Mouse (Mus musculus) liver, embryonic 15.5 days (tissue): ENCODE data around the gene Rangap1. TPM values are rescaled to one million over a fixed set of nuclear protein-coding genes. Genes with fewer than 3 reads are reported as not detected.
A peak's percentile ranks its signal among the peaks of the same experiment; 100 is the strongest.
"Not testable (repeated sequence)": the region's sequence is repeated elsewhere in the genome, so short reads cannot be mapped to it uniquely, and the experiment has no call there.

Source experiments
- ATAC-seq: fragments of 200-750 bp; cut with Nextera tagmentation; 2 replicates; pipeline ENCODE4 v1.8.0; 2017; ENCODE audit warnings: moderate number of reproducible peaks, mild to moderate bottlenecking, moderate library complexity; ENCODE audit not compliant: insufficient read depth
- H3K27ac ChIP-seq: fragments of 300-500 bp; sonication (generic); replicated peaks from 2 replicates; pipeline ENCODE4 v1.5.1; 2015; ENCODE audit warnings: mild to moderate bottlenecking, inconsistent platforms
- H3K27me3 ChIP-seq: fragments of 300-500 bp; sonication (generic); 2 replicates; pipeline ENCODE4 v1.6.1; 2015; ENCODE audit warnings: mild to moderate bottlenecking, inconsistent platforms
- H3K36me3 ChIP-seq: fragments of 300-500 bp; sonication (generic); replicated peaks from 2 replicates; pipeline ENCODE4 v1.6.1; 2015; ENCODE audit warnings: moderate library complexity, mild to moderate bottlenecking, inconsistent platforms
- H3K4me1 ChIP-seq: fragments of 300-500 bp; sonication (generic); replicated peaks from 2 replicates; pipeline ENCODE4 v1.6.1; 2015; ENCODE audit warnings: inconsistent platforms
- H3K4me2 ChIP-seq: fragments of 300-500 bp; sonication (generic); 2 replicates; pipeline ENCODE4 v1.6.1; 2015; ENCODE audit warnings: moderate library complexity, mild to moderate bottlenecking, inconsistent platforms
- H3K4me3 ChIP-seq: fragments of 300-500 bp; sonication (generic); replicated peaks from 2 replicates; pipeline ENCODE4 v1.5.1; 2015; ENCODE audit warnings: mild to moderate bottlenecking, inconsistent platforms
- H3K9ac ChIP-seq: fragments of 300-500 bp; sonication (generic); 2 replicates; pipeline ENCODE4 v1.6.1; 2015; ENCODE audit warnings: moderate library complexity, mild to moderate bottlenecking, inconsistent platforms
- H3K9me3 ChIP-seq: fragments of 300-500 bp; sonication (generic); replicated peaks from 2 replicates; pipeline ENCODE4 v1.6.1; 2016; ENCODE audit warnings: inconsistent platforms
- WGBS: fragments of 180-500 bp; shearing (Covaris S2); methylation state at CpG from one replicate; pipeline ENCODE4 v1.1.7; 2015; ENCODE audit warnings: mixed read lengths; ENCODE audit not compliant: insufficient replicate concordance; 5-methylcytosine and 5-hydroxymethylcytosine counted together
- polyA plus RNA-seq: library from polyadenylated mRNA; unstranded; fragments of >200 nt; fragmentation: Nextera tagmentation; extraction: Ambion mirVana; gene quantifications from 2 replicates; pipeline ENCODE4 v1.2.1, GENCODE M21; 2015

Rangap1 gene
- polyA plus RNA-seq, 1 experiment from 2014 or later: 71.7 TPM

DNA sequence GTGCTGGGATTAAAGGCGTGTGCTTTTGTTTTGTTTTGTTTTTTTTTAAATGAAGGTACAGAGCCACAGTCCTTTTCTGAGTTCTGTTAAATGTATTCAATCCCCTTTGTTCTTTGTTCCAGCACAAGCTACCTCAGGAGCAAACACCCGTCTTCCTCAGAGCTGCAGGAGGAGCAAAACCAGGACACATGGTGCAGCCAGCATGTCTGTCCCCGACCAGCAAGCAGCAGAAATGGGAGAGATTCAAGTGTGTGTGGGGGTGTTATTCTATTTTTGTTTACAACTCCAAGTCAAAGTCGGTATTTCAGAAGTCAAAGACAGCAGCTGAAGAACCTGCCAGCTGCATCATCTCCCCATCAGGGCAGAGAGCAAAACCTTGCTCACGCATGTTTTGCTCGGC lies 31.6 kb downstream of the Rangap1 start:
- H3K36me3 ChIP-seq: peaks cover 95% of the 10 kb centered on the region
- no peak overlapping the region for H3K4me2 ChIP-seq
- peaks cover 6% of the 10 kb centered on the region; the same call in 1 of the 2 replicates for H3K4me1 ChIP-seq
- no peak overlapping the region for H3K27ac ChIP-seq
- ATAC-seq: no peak
- H3K27me3 ChIP-seq: no peaks in the 10 kb centered on the region
- H3K4me3 ChIP-seq: no peak overlapping the region
- H3K9me3 ChIP-seq: no peaks in the 10 kb centered on the region
- WGBS: 82% methylated on average over 6 of the region's 6 CpGs
- no peak overlapping the region for H3K9ac ChIP-seq

DNA sequence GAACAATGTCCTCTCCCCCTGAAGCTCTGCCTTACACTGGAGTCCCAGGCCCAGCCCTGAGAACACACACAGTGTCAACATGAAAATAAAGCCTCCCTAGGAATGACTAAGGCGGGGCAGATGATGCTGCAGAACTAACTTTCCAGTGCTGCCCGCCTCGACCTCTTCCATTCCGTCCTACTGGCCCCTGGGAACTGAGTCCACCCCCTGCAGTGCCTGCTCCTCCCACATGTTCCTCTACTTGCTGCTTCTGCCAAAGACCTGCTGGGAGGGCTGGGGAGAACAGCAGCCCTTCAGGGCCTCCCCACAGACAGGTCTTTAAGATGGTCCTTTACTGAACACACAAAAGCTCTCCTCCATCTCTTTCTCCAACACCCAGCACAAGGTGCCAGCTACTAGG lies 34.5 kb downstream of the Rangap1 start:
- ATAC-seq: no peak
- no peak overlapping the region for H3K4me2 ChIP-seq
- H3K27me3 ChIP-seq: no peaks in the 10 kb centered on the region
- H3K9ac ChIP-seq: no peak overlapping the region
- H3K4me3 ChIP-seq: no peak overlapping the region
- H3K27ac ChIP-seq: no peak overlapping the region
- H3K4me1 ChIP-seq: peaks cover 6% of the 10 kb centered on the region; the same call in 1 of the 2 replicates
- WGBS: 83% methylated on average over 4 of the region's 4 CpGs
- no peaks in the 10 kb centered on the region for H3K9me3 ChIP-seq
- peaks cover 94% of the 10 kb centered on the region for H3K36me3 ChIP-seq

DNA sequence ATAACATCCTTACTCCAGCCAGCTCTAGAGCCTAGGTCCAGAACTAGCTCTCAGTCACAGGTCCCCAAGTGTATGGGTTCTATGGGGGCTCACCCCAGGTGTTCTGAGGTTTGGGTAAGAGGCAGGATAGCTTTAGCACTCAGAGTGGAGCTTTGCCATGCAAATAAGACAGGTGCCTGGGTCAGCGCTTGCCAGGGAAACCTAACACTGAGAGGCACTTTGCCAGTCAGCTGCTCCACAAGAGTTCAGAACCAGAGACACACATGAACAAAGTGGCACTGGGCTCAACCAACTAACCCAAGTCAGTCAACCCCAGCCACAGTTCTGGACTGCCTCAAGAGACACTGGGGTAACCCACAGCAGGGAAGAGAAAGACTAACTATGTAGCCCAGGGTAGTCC lies 35.6 kb downstream of the Rangap1 start:
- Histone ChIP-seq H3K4me3 (no peak overlapping the region), H3K36me3 (peaks cover 94% of the 10 kb centered on the region), H3K4me2 (no peak overlapping the region), H3K9me3 (no peaks in the 10 kb centered on the region), H3K4me1 (peaks cover 6% of the 10 kb centered on the region; the same call in 1 of the 2 replicates), H3K27me3 (no peaks in the 10 kb centered on the region), H3K9ac (no peak overlapping the region), H3K27ac (no peak overlapping the region)
- 85% methylated on average over 1 of the region's 1 CpGs for WGBS
- no peak for ATAC-seq

DNA sequence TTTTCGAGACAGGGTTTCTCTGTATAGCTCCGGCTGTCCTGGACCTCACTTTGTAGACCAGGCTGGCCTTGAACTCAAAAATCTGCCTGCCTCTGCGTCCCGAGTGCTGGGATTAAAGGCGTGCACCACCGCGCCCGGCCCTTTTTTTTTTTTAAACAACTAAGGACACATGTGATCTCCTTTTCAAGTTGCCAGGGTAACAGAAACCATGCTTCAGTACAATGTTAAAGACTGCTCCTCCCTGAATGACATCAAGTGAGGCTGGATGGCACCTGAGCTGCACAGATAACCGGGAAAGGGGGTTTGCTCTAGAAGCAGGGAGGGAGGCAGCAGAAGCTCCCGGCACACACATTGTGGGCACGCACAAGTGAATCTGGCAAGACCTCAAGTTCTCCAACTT lies 36.3 kb downstream of the Rangap1 start:
- peaks cover 99% of the 10 kb centered on the region for H3K36me3 ChIP-seq
- no peak overlapping the region for H3K9ac ChIP-seq
- H3K9me3 ChIP-seq: no peaks in the 10 kb centered on the region
- H3K4me3 ChIP-seq: no peak overlapping the region
- no peak overlapping the region for H3K4me2 ChIP-seq
- H3K27ac ChIP-seq: no peak overlapping the region
- no peaks in the 10 kb centered on the region for H3K27me3 ChIP-seq
- 77% methylated on average over 11 of the region's 11 CpGs for WGBS
- no peak for ATAC-seq
- peaks cover 6% of the 10 kb centered on the region; the same call in 1 of the 2 replicates for H3K4me1 ChIP-seq

DNA sequence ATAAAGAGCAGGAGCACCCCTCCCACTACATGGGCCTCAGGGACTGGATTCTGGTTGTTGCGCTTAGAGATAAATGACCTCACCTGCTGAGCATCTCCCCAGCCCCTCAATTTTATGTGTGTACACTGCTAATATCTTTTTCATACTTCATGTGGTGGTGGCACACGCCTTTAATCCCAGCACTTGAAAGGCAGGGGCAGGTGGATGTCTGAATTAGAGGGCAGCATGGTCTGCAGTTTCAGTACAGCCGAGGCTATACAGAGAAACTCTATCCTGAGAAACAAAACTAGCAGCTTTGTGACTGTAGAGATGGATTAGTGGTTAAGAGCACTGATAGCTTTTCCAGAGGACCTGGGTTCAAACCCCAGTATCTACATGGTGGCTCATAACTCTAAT lies 42.2 kb downstream of the Rangap1 start:
- Histone ChIP-seq H3K9me3 (no peaks in the 10 kb centered on the region), H3K27me3 (no peaks in the 10 kb centered on the region), H3K9ac (no peak overlapping the region), H3K4me1 (peaks cover 11% of the 10 kb centered on the region), H3K4me3 (no peak overlapping the region), H3K27ac (no peak overlapping the region), H3K4me2 (no peak overlapping the region), H3K36me3 (peaks cover 62% of the 10 kb centered on the region)
- WGBS: 81% methylated on average over 3 of the region's 3 CpGs
- no peak for ATAC-seq

DNA sequence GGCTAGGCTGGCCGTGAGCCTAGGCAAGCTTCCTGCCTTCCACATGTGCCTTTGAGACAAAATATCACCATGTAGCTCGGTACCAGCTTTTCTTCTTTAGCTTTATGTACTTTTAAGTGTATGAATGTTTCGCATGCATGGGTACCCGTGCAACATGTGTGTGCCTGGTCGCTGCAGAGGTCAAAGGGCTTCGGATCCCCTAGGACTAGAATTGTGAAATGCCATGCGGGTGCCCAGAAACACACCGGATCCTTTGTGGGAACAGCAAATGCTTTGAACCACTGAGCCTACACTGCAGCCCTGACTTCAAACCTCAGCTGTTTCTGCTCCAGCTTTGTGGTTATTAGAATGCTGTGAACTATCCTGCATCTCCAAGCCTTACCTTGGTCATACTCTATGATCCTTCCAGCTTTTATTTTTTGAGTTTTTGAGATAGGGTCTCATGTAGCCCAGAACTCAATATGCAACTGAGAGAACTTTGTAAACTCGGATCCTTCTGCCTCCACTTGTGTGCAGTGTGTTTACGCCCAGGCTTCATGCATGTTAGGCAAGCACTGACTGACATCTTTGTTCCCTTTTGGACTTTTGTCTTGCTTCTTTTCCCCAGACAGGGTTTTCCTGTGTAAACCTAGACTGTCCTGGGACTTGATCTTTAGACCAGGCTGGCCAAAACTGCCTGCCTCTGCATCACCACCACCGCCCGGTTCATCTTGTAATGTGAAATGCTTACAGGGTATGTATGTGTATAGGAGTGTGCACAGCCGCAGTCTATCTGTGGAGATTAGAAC lies 42.8 kb downstream of the Rangap1 start:
- no peak overlapping the region for H3K4me2 ChIP-seq
- H3K36me3 ChIP-seq: peaks cover 57% of the 10 kb centered on the region
- H3K9ac ChIP-seq: no peak overlapping the region
- peaks cover 11% of the 10 kb centered on the region for H3K4me1 ChIP-seq
- H3K9me3 ChIP-seq: no peaks in the 10 kb centered on the region
- H3K27me3 ChIP-seq: peaks cover under 1% of the 10 kb centered on the region; the same call in 1 of the 2 replicates
- no peak for ATAC-seq
- no peak overlapping the region for H3K27ac ChIP-seq
- H3K4me3 ChIP-seq: no peak overlapping the region
- 85% methylated on average over 13 of the region's 13 CpGs for WGBS

DNA sequence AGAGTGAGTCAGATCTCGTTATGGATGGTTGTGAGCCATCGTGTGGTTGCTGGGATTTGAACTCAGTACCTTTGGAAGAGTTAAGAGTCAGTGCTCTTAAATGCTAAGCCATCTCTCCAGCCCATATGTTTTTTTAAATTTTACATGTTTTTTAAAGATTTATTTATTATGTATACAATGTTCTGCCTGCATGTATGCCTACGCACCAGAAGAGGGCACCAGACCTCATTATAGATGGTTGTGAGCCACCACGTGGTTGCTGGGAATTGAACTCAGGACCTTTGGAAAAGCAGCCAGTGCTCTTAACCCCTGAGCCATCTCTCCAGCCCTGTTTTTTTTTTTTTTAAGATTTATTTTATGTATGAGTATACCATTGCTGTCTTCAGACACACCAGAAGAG lies 44.0 kb downstream of the Rangap1 start:
- not testable (repeated sequence) for H3K4me2 ChIP-seq, ATAC-seq, H3K4me3 ChIP-seq, H3K9me3 ChIP-seq, H3K9ac ChIP-seq, H3K27ac ChIP-seq
- 77% methylated on average over 4 of the region's 4 CpGs for WGBS
- peaks cover 45% of the 10 kb centered on the region for H3K36me3 ChIP-seq
- peaks cover 11% of the 10 kb centered on the region for H3K4me1 ChIP-seq
- H3K27me3 ChIP-seq: peaks cover 12% of the 10 kb centered on the region

DNA sequence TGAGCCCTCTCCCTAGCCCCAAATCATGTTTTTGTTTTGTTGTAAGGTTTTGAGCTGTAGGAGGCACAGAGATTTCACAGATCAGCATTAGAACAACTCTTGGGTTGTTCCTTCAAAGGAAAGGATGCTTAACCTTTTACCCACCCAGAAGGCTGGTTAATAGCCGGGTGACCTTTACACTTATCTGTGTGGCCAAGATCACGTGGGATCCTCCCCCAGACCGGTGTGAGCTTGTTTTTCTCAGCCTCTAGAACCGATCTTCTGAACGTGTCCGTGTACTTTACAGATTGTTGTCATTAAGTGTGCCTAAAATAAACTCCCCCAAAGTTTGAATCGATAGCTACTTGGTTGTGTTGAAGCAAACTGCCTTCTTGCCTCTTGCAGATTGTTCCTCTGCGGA lies 44.7 kb downstream of the Rangap1 start:
- Histone ChIP-seq H3K4me2 (no peak overlapping the region), H3K4me1 (peaks cover 11% of the 10 kb centered on the region), H3K4me3 (no peak overlapping the region), H3K27ac (0 out of 2 replicates have a peak overlapping the region, but pooled peaks have one; percentile 20), H3K36me3 (peaks cover 38% of the 10 kb centered on the region), H3K27me3 (peaks cover 20% of the 10 kb centered on the region), H3K9me3 (no peaks in the 10 kb centered on the region), H3K9ac (no peak overlapping the region)
- ATAC-seq: no peak
- WGBS: 59% methylated on average over 8 of the region's 8 CpGs

DNA sequence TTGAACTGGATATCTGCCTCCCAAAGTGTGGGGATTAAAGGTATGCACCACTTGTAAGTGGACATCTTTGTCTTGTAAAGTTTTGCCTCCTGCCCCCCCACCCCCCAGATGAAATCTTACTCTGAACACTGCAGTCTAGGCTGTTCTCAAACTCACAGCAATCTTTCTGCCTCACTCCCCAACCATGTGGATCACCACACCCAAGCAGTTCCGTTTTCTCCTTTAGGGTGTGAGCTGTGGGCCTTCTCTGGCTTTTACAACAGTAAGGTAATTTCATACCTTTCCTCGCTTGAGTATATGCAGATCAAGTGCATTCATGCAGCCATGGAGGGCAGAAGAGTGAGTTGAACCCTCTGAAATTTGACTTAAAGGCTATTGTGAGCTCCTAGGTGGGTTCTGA lies 45.2 kb downstream of the Rangap1 start:
- Histone ChIP-seq H3K4me2 (no peak overlapping the region), H3K4me1 (peaks cover 11% of the 10 kb centered on the region), H3K9me3 (no peaks in the 10 kb centered on the region), H3K4me3 (no peak overlapping the region), H3K27me3 (peaks cover 24% of the 10 kb centered on the region), H3K36me3 (peaks cover 33% of the 10 kb centered on the region), H3K27ac (0 out of 2 replicates have a peak overlapping the region, but pooled peaks have one; percentile 20), H3K9ac (no peak overlapping the region)
- ATAC-seq: no peak
- 40% methylated on average over 2 of the region's 2 CpGs for WGBS

DNA sequence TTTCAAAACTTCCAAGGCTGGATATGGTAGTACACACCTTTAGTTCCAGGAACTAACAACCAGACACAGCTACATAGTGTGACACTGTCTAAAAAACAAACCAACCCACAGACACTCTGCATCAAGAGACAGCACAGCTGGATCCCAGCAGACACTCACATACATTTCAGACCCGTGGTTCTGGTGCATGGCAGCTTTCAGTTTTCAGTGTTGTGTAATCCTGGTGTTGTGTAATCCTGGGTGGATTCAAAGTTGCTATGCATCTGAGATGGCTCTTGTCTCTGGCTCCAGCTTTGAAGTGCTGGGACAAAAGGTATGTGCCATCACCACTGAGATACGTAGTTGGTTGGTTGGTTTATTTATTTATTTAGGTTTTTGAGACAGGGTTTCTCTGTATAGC lies 46.8 kb downstream of the Rangap1 start:
- Histone ChIP-seq H3K9me3 (no peaks in the 10 kb centered on the region), H3K4me1 (peaks cover 24% of the 10 kb centered on the region), H3K9ac (no peak overlapping the region), H3K27ac (no peak overlapping the region), H3K4me3 (no peak overlapping the region), H3K27me3 (peaks cover 40% of the 10 kb centered on the region), H3K4me2 (no peak overlapping the region), H3K36me3 (peaks cover 17% of the 10 kb centered on the region)
- WGBS: 34% methylated on average over 2 of the region's 2 CpGs
- ATAC-seq: no peak

DNA sequence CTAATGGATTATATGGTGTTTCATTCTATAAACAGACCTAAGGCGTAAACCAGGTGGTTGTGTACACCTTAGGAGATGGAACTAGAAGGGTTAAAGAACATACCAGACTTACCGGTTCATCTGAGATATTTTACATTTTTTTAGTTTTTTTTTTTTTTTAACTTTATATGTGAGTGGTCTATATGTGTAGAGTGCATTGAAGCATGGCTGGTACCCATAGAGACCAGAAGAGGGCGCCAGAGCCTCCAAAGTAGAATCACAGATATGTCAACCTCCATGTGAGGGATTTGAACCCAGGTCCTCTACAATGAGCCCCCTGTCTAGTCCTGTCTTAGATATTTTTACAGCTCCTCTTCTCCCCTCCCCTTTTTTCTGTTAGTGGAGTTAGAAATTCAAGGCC lies 47.5 kb downstream of the Rangap1 start:
- Histone ChIP-seq H3K4me1 (peaks cover 28% of the 10 kb centered on the region), H3K4me2 (no peak overlapping the region), H3K9me3 (no peaks in the 10 kb centered on the region), H3K27ac (no peak overlapping the region), H3K27me3 (peaks cover 47% of the 10 kb centered on the region), H3K9ac (no peak overlapping the region), H3K4me3 (no peak overlapping the region), H3K36me3 (peaks cover 10% of the 10 kb centered on the region)
- 42% methylated on average over 3 of the region's 3 CpGs for WGBS
- no peak for ATAC-seq
